Mouse (Mus musculus) testis, postnatal 14 days (tissue): Measurements from ENCODE around the gene Mcrip1.

Experiments
- DNase-seq: peaks from one replicate; pipeline ENCODE4 v3.0.0; 2021; ENCODE audit warnings: low spot score

Mcrip1 gene

DNA sequence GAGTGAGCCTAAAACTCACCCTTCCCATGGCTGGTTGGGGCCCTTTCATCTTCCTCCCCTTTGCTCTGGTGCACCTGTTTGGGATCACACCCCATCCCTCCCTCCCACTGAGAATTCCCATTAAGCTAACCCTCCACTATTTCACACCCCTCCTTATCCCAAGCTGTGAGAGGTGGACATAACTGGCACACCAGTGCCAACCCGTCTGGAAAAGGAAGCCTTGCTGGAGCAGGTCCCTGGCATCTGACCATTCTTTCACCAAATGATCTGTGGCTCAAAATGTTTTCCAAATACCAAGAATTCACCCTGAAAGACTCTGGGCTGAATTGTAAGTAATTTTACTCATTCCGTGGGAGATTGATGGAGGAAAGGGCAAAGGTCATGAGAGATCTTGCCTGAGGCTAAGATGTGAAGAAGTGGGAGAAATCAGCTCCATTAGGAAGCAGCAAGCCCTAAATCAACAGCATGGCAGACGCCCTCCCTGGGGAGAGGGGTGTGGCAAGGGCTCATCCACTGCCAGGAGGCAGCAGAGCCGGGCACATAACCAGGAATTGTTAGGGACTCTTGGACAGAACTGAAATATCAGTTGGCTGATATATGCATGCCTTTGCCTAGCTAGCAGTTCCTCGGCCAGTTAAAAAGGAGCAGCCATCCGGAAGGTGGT is 36.6 kb downstream of the Mcrip1 start:
- DNase-seq = no peak

DNA sequence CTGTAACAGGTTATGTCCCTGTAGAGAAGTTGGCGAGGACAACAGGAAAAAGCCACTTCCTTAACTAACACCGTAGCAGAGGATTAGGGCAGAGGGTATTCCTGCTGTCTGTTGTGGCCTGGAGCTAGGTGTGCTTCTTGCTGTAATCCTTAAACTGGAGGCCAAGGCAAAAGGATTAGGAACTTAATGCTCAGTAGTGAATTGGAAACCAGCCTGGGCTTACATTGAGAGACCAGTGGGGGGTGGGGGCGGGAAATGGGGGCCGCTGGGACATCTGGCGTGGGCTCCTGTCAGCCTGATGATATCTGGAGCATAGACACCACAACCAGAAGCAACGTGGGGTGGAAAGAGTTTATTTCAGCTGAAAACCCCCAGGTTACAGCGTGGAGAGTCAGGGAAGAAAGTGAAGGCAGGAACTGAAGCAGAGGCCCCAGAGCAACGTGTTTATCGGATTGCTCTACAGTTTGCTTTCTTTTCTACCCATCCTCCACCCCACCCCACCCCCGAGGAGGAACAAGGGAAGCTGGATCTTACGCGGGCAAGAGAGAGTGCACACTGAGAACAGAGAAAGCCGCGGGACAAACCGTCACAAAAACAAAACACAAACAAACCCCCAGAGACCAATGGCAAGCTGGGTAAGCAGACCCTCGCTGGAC is 39.0 kb downstream of the Mcrip1 start:
- no peak for DNase-seq

DNA sequence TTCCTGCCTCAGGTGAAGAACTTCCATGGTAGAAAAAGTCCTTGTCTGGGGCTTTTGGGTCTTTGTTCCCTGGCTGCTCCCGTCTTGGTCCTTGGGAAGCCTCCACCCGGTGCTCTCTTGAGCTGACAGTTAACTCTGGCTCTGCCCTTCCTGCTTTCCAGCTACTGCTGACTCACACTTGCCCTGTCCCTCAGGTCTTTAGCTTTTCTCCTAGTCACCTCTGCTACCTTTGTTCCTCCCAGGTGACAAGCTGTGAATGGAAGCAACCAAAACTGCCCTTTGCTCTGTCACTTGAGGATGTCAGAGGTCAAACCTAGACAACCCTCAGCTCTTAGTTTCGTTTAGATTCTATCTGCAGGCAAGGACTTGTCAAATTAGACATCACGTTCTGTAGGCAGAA is 39.6 kb downstream of the Mcrip1 start:
- DNase-seq = no peak

DNA sequence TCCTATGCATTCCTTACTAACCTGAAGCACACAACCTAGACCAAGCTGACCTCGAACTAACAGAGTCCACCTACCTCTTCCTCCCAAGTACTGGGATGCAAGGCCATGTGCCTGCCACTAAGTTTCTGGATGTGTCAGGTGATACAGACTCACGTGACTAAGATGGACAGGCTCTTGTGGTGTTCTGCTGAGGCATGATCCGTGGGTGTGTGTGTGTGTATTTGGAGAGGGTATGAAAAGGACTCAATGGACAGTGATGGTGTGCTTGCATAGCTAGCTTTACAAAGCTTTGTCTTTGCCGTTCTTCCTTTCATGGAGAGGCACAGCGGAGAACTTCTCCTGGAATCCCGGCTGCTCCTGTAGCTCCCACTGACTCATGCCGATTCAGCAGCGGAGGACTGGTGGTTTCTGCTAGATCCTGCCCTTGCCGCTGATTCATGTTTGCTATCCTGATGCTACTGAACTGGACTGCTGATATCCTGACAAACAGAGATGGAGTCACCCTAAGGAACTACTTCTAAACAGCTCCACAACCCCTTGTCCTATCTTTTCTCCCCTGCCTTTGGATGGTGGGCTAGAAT is 41.1 kb downstream of the Mcrip1 start:
- DNase-seq = no peak

DNA sequence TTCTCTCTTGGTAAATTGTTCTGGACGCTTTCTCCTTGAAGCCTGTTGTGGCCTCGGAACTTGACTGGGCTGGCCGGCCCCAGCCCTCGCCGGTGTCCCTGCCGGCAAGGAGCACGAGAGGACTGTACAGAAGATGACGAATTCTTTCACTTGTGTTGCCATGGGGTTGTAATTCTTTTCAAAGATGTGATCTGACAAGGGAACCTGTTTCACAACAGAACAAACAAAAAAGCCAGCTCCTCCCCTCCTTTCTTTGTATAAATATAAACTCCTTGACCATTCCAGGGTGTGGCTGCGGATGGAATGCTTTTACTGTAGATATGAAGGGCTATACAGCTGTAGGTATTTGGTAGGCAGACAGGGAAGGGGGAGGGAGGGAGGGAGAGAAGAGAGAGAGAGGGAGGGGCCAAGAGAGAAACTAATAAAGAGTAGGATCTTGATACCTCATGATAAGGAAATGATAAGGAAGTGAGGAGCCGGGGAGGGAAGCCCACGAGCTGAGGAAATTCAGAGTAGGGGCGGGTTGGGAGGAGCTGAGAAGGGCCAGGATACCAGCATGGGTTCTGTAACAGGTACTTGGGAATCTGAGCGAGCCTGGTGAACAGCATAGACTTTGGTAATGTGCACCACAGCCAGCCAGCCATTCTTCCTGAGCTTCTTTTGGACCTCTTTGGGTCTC is 41.8 kb downstream of the Mcrip1 start:
- no peak for DNase-seq

DNA sequence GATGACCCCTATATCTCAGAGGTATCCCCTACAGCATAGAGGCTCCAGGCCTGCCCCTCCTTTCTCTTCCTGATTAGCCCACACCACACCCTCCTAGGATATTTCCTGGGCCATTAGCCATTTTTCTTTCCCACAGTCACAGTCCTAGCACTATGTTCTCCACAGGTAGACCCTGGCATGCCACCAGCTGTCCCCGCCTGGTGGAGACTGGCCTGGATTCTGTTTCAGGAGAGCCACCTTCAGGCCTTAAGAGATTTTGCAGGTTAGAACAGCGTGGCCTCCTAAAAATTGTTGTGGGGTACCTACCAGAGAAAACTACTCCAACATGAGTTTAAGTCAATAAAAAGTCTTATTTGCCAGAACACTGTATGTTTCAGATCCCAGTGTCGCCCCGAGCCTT is 42.6 kb downstream of the Mcrip1 start:
- no peak for DNase-seq

DNA sequence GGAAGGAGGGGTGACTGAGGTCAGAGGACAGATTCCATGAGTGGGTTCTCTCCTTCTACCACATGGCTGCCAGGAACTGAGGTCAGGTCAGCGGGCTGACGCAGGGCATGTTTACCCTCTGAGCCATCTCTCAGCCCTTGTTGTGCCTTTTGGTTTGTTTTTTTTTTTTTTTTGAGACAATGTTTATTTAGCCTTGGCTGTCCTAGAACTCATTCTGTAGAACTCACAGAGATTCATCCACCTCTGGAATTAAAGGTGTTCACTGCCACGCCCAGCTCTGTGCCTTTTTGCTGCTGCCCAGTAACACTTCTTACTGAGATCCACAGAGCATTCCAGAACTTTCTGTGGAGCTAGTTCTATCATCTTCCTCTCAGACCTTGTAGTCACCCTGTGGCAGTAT is 43.9 kb downstream of the Mcrip1 start:
- no peak for DNase-seq

DNA sequence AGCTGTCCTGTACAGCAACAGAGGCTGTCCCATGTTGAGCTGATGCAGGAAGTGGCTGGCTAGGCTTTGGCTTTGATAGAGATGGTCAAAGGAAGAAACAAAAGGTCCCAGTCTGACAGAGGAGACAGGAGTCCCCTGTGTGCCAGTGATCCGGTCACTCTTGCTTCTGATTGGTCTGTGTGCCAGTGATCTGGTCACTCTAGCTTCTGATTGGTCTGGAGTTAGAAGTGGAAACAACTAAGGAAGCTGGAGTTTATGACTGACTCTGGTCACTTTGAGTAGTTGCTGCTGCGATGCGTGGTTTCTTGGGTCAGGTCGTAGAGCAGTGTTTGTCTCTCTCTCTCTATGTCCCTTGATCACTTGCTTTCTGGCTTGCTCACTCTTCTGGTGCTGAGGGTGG is 47.8 kb downstream of the Mcrip1 start:
- no peak for DNase-seq

DNA sequence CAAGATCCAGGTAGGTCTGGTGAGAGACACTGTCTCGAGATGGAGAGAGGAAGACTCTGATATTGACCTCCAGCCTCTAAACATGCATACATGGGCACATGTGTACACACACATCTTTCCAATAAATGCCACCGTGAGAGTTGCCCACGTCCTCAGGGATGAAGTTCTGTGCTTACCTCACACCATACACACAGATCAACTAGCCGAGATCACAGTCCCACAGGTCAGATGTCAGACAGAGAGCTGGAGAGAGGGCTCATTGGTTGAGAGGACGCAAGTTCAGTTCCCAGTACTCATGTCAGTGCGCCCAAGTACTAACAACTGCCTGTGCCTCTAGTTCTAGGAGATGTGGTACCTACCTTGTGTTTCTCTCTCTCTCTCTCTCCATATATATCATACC is 48.5 kb downstream of the Mcrip1 start:
- no peak for DNase-seq

DNA sequence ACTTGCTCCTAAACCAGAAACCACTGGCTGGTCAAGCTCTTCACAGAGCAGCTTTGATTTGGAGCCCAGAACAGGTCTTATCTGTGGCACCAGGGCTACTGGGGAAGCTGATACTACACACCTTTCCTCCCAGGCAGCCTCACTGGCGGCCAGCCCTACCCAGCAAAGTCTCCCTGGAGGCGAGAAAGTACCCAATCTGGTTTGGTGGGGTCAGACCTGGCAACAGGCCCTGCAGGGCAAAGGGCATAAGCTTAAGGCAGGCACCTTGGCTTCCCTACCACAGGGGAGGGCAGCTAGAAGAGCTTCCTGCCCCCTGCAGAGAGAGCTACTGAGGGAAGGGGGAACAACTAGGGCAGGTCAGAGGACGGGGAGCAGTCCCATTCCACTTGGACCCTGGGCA is 49.2 kb downstream of the Mcrip1 start:
- no peak for DNase-seq

DNA sequence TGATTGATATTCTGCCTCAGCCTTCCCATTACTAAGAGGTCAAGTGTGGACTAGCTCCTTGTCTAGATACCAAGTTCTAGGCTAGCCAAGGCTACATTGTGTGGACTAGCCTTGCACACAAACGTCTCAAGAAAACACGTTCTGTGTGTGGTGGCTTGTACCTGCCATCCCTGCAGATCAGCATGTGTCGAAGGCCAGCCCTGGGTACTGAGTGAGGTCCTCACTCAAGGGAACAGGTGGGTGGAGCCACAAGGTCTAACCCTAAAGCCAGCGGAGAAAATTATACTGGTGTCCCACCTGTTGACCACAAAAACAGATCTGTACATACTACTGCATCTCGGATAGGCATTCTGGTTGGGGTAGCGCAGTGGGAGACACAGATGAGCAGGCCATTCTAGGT is 49.6 kb downstream of the Mcrip1 start:
- DNase-seq = no peak

DNA sequence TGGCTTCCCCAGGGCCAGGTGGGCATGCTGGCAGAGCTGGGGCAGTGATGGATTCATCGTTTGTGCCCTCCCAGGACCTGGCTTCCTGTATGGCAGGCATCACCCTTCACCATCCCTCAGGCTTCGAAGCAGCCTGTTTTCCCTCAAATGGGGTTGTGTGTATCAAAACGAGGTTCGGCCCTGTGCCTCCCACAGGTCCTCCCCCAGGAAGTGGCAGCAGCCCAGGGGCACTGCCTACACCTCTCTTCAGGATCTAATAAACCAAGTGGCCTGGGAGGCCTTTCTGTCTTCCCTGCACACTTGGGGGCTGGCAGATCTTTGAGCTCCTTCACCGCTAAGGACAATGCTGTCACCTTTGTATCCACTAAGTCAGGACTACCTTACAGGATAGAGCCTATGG is 50.6 kb downstream of the Mcrip1 start:
- peak; percentile 54 for DNase-seq

DNA sequence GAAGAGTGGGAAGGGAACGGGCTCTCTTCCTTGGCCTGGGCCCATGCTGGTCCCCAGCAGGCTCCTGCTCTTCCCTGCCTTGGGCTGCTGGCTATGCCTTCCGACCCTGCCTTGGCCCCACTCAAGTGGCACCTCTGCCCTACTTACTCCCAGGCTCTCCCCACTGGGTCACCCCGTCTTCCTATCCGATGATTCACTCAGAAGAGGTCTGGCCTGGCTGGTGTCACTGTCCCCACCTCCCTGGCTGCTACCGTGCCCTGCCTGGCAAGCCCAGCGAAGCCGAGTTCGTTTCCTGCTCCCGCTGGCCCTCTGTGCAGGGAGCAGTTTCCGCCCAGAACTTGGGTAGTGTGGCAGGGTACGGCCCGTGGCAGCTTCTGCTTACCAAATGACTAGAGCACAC is 51.3 kb downstream of the Mcrip1 start:
- no peak for DNase-seq

DNA sequence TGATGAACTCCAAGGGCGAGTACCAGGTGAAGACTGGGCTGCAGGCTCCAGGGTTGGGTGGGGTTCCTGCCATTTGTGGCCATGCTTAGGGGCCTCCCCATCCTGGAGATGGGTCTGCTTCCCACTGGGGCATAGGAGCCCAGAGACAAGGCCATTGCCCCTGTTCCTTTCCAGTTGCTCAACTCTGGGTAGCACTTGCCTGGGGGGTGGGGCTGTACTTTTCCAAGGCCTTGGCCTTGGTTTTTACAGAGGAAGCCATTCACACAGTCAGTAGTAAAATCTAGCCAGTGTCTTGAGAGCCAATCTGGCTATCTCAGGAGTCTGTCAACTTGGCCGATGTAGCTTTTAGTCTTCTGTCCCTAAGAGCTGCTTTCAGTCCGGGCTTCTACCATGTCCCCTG is 52.1 kb downstream of the Mcrip1 start:
- DNase-seq = peak; percentile 64

DNA sequence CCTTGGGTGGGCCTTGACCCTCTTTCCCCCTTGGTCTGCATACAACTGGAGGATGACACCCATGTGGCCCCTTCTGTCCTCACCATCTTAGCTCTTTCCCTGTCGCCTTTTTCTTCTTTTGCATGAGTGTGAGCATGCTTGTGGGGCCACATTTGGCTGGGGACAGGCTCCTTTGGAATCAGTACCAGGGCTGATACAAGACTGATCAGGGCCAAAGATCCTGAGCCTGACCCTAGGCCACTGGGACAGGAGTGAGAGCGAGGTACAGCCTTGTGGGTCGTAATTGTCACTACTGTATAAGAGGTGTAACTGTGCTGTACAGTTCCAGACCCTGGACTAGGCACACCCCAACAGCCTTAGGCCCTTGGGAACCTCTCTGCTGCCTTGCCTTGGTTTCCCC is 55.6 kb downstream of the Mcrip1 start:
- no peak for DNase-seq

DNA sequence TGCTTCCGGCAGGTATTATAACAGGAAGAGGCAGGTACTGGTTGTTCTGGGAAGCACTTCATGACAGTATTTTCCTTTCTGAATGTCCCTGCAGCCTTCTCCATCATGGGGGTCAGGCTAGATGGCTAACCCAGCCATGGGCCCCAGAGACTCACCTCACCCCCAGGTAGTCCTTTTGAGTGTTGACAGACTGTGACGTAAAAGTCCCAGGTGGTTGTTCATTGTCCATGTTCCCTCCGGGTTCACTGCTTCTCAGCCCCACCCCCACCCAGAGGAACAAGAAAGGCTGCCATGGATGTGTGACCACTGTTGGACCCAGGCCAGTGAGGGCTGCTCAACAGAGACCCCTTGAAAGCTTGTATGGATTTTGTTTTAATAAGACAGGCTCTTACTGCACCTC is 56.2 kb downstream of the Mcrip1 start:
- no peak for DNase-seq
